Mouse (Mus musculus) lung, embryonic 15.5 days (tissue): ENCODE measurements around the gene Cxcr5. TPM values are rescaled to one million over a fixed set of nuclear protein-coding genes. Genes with fewer than 3 reads are reported as not detected.

Experiments used
- ATAC-seq: fragments of 200-750 bp; cut with Nextera tagmentation; 2 replicates; pipeline ENCODE4 v1.8.0; 2017; ENCODE audit warnings: moderate number of reproducible peaks, borderline replicate concordance; ENCODE audit not compliant: low FRiP score, low TSS enrichment; ENCODE audit errors: extremely low read depth
- H3K27ac ChIP-seq: fragments of 300-500 bp; sonication (generic); 2 replicates; pipeline ENCODE4 v1.5.1; 2015; ENCODE audit warnings: moderate library complexity, mild to moderate bottlenecking, inconsistent platforms
- H3K27me3 ChIP-seq: fragments of 300-500 bp; sonication (generic); 2 replicates; pipeline ENCODE4 v1.6.1; 2015; ENCODE audit warnings: inconsistent platforms
- H3K36me3 ChIP-seq: fragments of 300-500 bp; sonication (generic); 2 replicates; pipeline ENCODE4 v1.6.1; 2015; ENCODE audit warnings: inconsistent platforms
- H3K4me1 ChIP-seq: fragments of 300-500 bp; sonication (generic); 2 replicates; pipeline ENCODE4 v1.6.1; 2015; ENCODE audit warnings: inconsistent platforms
- H3K4me2 ChIP-seq: fragments of 300-500 bp; sonication (generic); 2 replicates; pipeline ENCODE4 v1.6.1; 2015; ENCODE audit warnings: inconsistent platforms, mild to moderate bottlenecking, moderate library complexity
- H3K4me3 ChIP-seq: fragments of 300-500 bp; sonication (generic); 2 replicates; pipeline ENCODE4 v1.5.1; 2015; ENCODE audit warnings: mild to moderate bottlenecking, inconsistent platforms
- H3K9ac ChIP-seq: fragments of 300-500 bp; sonication (generic); 2 replicates; pipeline ENCODE4 v1.6.1; 2015; ENCODE audit warnings: inconsistent platforms
- H3K9me3 ChIP-seq: fragments of 300-500 bp; sonication (generic); 2 replicates; pipeline ENCODE4 v1.6.1; 2016; ENCODE audit warnings: inconsistent platforms
- WGBS: fragments of 180-500 bp; shearing (Covaris S2); methylation state at CpG from one replicate; pipeline ENCODE4 v1.1.7; 2015; 5-methylcytosine and 5-hydroxymethylcytosine counted together
- polyA plus RNA-seq: library from polyadenylated mRNA; unstranded; fragments of >200 nt; fragmentation: Nextera tagmentation; extraction: Ambion mirVana; gene quantifications from 2 replicates; pipeline ENCODE4 v1.2.1, GENCODE M21; 2015

Cxcr5 gene
- polyA plus RNA-seq, 1 experiment from 2014 or later = not detected

GRCm38 (mm10) chr9:44488416-44488815, 73.3 kb downstream of the Cxcr5 start:
- peak overlapping the region; percentile 95 for H3K27ac ChIP-seq
- H3K27me3 ChIP-seq = no peaks in the 10 kb centered on the region
- no peaks in the 10 kb centered on the region for H3K9me3 ChIP-seq
- 7% methylated on average over 8 of the region's 8 CpGs for WGBS
- H3K36me3 ChIP-seq = 0 out of 2 replicates have a peak, but pooled peaks cover 4% of the 10 kb centered on the region
- H3K4me2 ChIP-seq = peak overlapping the region; percentile 81
- peak overlapping the region; percentile 99 for H3K9ac ChIP-seq
- ATAC-seq = peak; percentile 6
- H3K4me3 ChIP-seq = peak overlapping the region; percentile 96
- H3K4me1 ChIP-seq = peaks cover 93% of the 10 kb centered on the region

DNA sequence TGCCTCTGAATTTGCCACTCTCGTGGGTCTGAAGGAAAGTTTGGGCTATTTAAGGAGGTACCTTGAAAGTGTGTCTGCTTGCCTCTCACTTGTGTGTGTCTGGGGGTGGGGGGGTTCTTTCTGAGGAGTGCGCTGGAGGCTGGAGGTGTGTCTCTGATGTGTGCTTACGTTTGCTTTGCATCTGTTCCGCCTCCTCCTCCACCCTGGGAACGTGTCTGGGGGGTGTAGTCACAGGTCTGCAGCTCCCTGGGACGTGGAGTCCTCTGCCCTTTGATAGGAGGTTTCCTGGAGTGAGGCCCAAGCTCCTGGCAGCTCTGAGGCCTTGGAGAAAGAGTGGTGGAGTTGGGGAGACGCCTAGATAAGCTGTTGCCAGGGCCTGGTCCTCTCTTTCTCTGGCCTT, 74.2 kb downstream of the Cxcr5 start:
- peak overlapping the region; percentile 81 for H3K4me2 ChIP-seq
- 5% methylated on average over 7 of the region's 7 CpGs for WGBS
- H3K27me3 ChIP-seq = no peaks in the 10 kb centered on the region
- peak overlapping the region; percentile 99 for H3K9ac ChIP-seq
- H3K36me3 ChIP-seq = 0 out of 2 replicates have a peak, but pooled peaks cover 4% of the 10 kb centered on the region
- H3K27ac ChIP-seq = peak overlapping the region; percentile 95
- H3K9me3 ChIP-seq = no peaks in the 10 kb centered on the region
- peaks cover 83% of the 10 kb centered on the region for H3K4me1 ChIP-seq
- 0 out of 2 replicates have a peak, but pooled peaks have one; percentile 1 for ATAC-seq
- peak overlapping the region; percentile 96 for H3K4me3 ChIP-seq

- 4% methylated on average over 15 of the region's 15 CpGs for WGBS
- ATAC-seq = peak; percentile 4; the same call in 1 of the 2 replicates
- H3K9me3 ChIP-seq = no peaks in the 10 kb centered on the region
- H3K27ac ChIP-seq = peak overlapping the region; percentile 95
- H3K9ac ChIP-seq = peak overlapping the region; percentile 99
- peaks cover 83% of the 10 kb centered on the region for H3K4me1 ChIP-seq
- peak overlapping the region; percentile 81 for H3K4me2 ChIP-seq
- no peaks in the 10 kb centered on the region for H3K27me3 ChIP-seq
- 0 out of 2 replicates have a peak, but pooled peaks cover 4% of the 10 kb centered on the region for H3K36me3 ChIP-seq
- peak overlapping the region; percentile 96 for H3K4me3 ChIP-seq
Observed at GRCm38 (mm10) chr9:44486741-44487421, 74.8 kb downstream of the Cxcr5 start.

DNA sequence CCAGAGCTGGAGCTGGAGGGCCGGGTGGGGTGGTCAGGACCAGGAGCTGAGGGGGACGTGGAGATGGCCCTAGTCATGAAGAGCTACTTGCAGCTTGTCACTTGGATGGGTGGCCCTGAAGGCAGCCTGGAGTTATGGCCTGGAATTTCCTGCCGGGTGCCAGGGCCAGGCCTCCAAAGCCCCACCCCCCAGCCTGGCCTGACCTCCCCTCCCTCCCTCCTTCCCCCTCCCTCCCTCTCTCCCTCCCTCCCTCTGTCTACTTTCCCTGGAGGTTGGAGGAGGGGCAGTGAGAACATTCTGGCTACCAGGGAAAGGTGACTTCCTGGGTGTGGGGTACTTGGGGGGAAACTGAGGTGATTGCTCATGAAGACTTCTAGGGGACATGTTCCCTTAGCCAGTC, 75.3 kb downstream of the Cxcr5 start:
- peak; percentile 17; the same call in 1 of the 2 replicates for ATAC-seq
- 0 out of 2 replicates have a peak, but pooled peaks cover 1% of the 10 kb centered on the region for H3K36me3 ChIP-seq
- H3K9ac ChIP-seq = peak overlapping the region; percentile 99
- no peaks in the 10 kb centered on the region for H3K9me3 ChIP-seq
- peak overlapping the region; percentile 96 for H3K4me3 ChIP-seq
- H3K4me1 ChIP-seq = peaks cover 79% of the 10 kb centered on the region
- H3K4me2 ChIP-seq = peak overlapping the region; percentile 81
- H3K27ac ChIP-seq = peak overlapping the region; percentile 95
- WGBS = 6% methylated on average over 3 of the region's 3 CpGs
- no peaks in the 10 kb centered on the region for H3K27me3 ChIP-seq

GRCm38 (mm10) chr9:44485516-44486161, 76.0 kb downstream of the Cxcr5 start:
- Histone ChIP-seq H3K9me3 (no peaks in the 10 kb centered on the region), H3K27me3 (no peaks in the 10 kb centered on the region), H3K36me3 (no peaks in the 10 kb centered on the region), H3K4me3 (peak overlapping the region; percentile 96), H3K4me1 (peaks cover 72% of the 10 kb centered on the region), H3K27ac (peak overlapping the region; percentile 95), H3K9ac (peak overlapping the region; percentile 99), H3K4me2 (peak overlapping the region; percentile 81)
- ATAC-seq = no peak
- 16% methylated on average over 14 of the region's 14 CpGs for WGBS

DNA sequence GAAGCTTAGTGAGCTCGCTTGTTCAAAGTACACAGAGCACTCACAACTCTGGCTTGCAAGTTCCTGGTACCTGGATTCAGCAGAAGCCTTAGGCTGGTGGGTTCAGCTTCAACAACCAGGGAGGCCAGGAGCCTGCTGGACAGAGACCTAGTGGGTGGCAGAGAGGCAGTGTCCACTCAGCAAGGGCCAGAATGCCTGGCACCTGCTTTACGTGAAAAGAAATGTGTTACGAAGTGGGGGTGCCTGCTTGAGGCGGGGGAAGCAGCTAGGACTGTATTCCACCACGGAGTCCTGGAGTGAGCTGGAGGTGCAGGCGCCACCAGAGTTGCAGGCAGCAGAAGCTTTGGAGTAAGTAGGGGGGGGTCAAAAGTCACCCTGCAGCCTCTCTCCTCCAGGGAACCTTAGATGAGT, 76.6 kb downstream of the Cxcr5 start:
- Histone ChIP-seq H3K27me3 (no peaks in the 10 kb centered on the region), H3K4me1 (peaks cover 70% of the 10 kb centered on the region), H3K9me3 (no peaks in the 10 kb centered on the region), H3K36me3 (no peaks in the 10 kb centered on the region), H3K27ac (peak overlapping the region; percentile 95), H3K4me3 (peak overlapping the region; percentile 96), H3K9ac (peak overlapping the region; percentile 99), H3K4me2 (peak overlapping the region; percentile 81)
- ATAC-seq = no peak
- 18% methylated on average over 6 of the region's 6 CpGs for WGBS

GRCm38 (mm10) chr9:44484311-44485104, 77.2 kb downstream of the Cxcr5 start:
- H3K4me1 ChIP-seq = peaks cover 67% of the 10 kb centered on the region
- no peak for ATAC-seq
- H3K27me3 ChIP-seq = no peaks in the 10 kb centered on the region
- peak overlapping the region; percentile 95 for H3K27ac ChIP-seq
- H3K9ac ChIP-seq = peak overlapping the region; percentile 99
- peak overlapping the region; percentile 96 for H3K4me3 ChIP-seq
- 5% methylated on average over 7 of the region's 7 CpGs for WGBS
- H3K4me2 ChIP-seq = peak overlapping the region; percentile 81
- H3K9me3 ChIP-seq = no peaks in the 10 kb centered on the region
- H3K36me3 ChIP-seq = no peaks in the 10 kb centered on the region

- H3K9me3 ChIP-seq = no peaks in the 10 kb centered on the region
- WGBS = under 1% methylated on average over 12 of the region's 12 CpGs
- H3K9ac ChIP-seq = peak overlapping the region; percentile 99
- ATAC-seq = peak; percentile 9
- H3K27ac ChIP-seq = peak overlapping the region; percentile 95
- H3K27me3 ChIP-seq = no peaks in the 10 kb centered on the region
- no peaks in the 10 kb centered on the region for H3K36me3 ChIP-seq
- peak overlapping the region; percentile 96 for H3K4me3 ChIP-seq
- H3K4me1 ChIP-seq = peaks cover 57% of the 10 kb centered on the region
- peak overlapping the region; percentile 81 for H3K4me2 ChIP-seq
Observed at GRCm38 (mm10) chr9:44483510-44484044, 78.1 kb downstream of the Cxcr5 start.

DNA sequence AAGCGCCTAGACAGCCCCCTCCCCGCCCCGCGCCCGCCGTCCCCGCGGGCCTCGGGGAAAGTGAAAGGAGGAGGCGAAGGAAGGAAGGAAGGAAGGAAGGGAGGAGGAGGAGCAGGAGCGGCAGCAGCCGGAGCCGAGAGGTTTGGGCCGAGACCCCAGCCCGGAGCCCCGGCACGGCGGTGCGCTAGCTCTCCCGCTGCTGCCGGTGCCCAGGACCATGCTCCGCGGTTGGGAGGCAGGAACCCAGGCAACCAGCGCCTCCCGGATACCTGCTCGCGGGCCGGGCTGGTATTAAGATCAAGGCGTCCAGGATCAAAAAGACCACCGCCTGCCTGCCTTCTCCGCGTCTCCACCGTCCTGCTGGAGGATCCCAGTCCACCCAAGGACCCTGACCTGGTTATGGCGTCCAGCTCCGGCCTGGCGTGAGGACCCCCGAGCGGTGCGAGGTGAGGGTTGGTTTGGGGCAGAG, 78.6 kb downstream of the Cxcr5 start:
- Histone ChIP-seq H3K27me3 (no peaks in the 10 kb centered on the region), H3K36me3 (no peaks in the 10 kb centered on the region), H3K4me2 (peak overlapping the region; percentile 81), H3K4me1 (peaks cover 53% of the 10 kb centered on the region), H3K27ac (peak overlapping the region; percentile 95), H3K4me3 (peak overlapping the region; percentile 96), H3K9me3 (no peaks in the 10 kb centered on the region), H3K9ac (peak overlapping the region; percentile 99)
- WGBS = under 1% methylated on average over 30 of the region's 39 CpGs
- no peak for ATAC-seq

DNA sequence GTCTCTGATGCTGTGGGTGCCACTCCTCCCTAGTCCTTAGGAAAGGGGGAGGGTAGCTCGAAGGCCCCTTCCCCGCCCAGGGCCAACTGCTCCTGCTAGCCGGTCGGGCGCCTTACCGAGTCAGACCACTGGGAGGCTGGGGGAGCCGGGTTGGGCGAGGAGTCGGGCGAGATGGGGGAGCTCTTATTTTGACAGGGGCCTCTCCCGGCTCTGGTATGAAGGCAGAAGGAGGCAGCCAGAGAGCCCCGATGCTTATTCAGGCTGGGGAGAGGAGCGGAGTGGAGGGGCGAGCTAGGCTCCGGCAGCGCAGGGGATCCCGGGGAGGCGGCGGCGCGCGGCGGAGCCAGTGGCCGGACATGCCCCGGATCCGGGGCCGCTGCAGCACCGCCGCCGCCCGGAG, 79.1 kb downstream of the Cxcr5 start, which contains the start of gene Bcl9l:
Gene Bcl9l (plus strand): TSS at position 274 of the 400 bp plus-strand sequence.
- Histone ChIP-seq H3K4me1 (peaks cover 53% of the 10 kb centered on the region), H3K4me3 (peak within 1 kb of the TSS; percentile 96), H3K27me3 (no peaks in the 10 kb centered on the region), H3K9me3 (no peaks in the 10 kb centered on the region), H3K36me3 (no peaks in the 10 kb centered on the region), H3K9ac (peak within 1 kb of the TSS; percentile 99), H3K27ac (peak within 1 kb of the TSS; percentile 95), H3K4me2 (peak within 1 kb of the TSS; percentile 81)
- peak; percentile 52; the same call in 1 of the 2 replicates for ATAC-seq
- 1% methylated on average over 31 of the region's 31 CpGs for WGBS

DNA sequence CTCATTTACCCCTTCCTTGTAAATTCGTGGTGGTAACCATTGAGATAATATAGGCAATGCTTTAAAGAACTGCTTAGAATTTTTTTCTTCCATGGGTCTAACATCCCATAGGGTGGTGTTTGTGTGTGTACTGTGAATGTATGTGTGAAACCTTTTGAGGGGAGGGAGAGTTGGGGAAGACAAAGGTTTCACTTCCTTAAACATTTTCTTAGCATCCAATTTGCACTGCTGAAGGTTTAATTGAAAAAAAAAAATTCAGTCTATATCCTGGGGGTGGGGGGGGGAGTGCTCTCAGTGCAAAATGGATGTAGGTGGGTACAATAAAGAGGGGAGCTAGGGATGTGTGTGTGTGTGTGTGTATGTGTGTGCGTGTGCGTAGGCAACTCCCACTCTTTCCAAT, 79.6 kb downstream of the Cxcr5 start:
- H3K9me3 ChIP-seq = no peaks in the 10 kb centered on the region
- WGBS = 7% methylated on average over 3 of the region's 3 CpGs
- ATAC-seq = no peak

More for the DNA sequence above, 79.6 kb downstream of the Cxcr5 start:
- H3K27ac ChIP-seq = peak overlapping the region; percentile 95
- no peak overlapping the region for H3K9ac ChIP-seq
- H3K27me3 ChIP-seq = no peaks in the 10 kb centered on the region
- no peaks in the 10 kb centered on the region for H3K36me3 ChIP-seq
- H3K4me2 ChIP-seq = peak overlapping the region; percentile 81
- H3K4me1 ChIP-seq = peaks cover 53% of the 10 kb centered on the region
- H3K4me3 ChIP-seq = peak overlapping the region; percentile 96
